Mouse (Mus musculus) limb, embryonic 14.5 days (tissue): ENCODE measurements at regions not wholly inside any gene's neighbourhood (a gene's known extent, or its start where the extent isn't known, plus 50 kb on each side); places are given as distances from the start of the nearest gene placed in this dataset.
A peak's percentile ranks its signal among the peaks of the same experiment; 100 is the strongest.

Source experiments
- ATAC-seq: fragments of 200-750 bp; cut with Nextera tagmentation; 2 replicates; pipeline ENCODE4 v1.8.0; 2017; ENCODE audit warnings: low read depth, moderate number of reproducible peaks, moderate TSS enrichment; ENCODE audit not compliant: low FRiP score
- DNase-seq: peaks from one replicate; pipeline ENCODE4 v3.0.0-alpha.2; 2015; ENCODE audit warnings: low spot score
- H3K27ac ChIP-seq: fragments of 300-500 bp; sonication (generic); replicated peaks from 2 replicates; pipeline ENCODE4 v1.5.1; 2014; ENCODE audit warnings: low read depth, mild to moderate bottlenecking, low read length, moderate library complexity, mixed read lengths
- H3K27me3 ChIP-seq: fragments of 300-500 bp; sonication (generic); 2 replicates; pipeline ENCODE4 v1.6.1; 2014; ENCODE audit warnings: low read length, mixed read lengths; ENCODE audit not compliant: control insufficient read depth, insufficient read depth
- H3K36me3 ChIP-seq: fragments of 300-500 bp; sonication (generic); 2 replicates; pipeline ENCODE4 v1.6.1; 2014; ENCODE audit warnings: mild to moderate bottlenecking, low read length, moderate library complexity, mixed read lengths; ENCODE audit not compliant: control insufficient read depth, insufficient read depth
- H3K4me1 ChIP-seq: fragments of 300-500 bp; sonication (generic); 2 replicates; pipeline ENCODE4 v1.6.1; 2014; ENCODE audit warnings: antibody characterized with exemption, low read length, mixed read lengths; ENCODE audit not compliant: control insufficient read depth, insufficient read depth
- H3K4me2 ChIP-seq: fragments of 300-500 bp; sonication (generic); replicated peaks from 2 replicates; pipeline ENCODE4 v1.6.1; 2014; ENCODE audit warnings: low read depth, mild to moderate bottlenecking, low read length, moderate library complexity; ENCODE audit not compliant: severe bottlenecking
- H3K4me3 ChIP-seq: fragments of 300-500 bp; sonication (generic); replicated peaks from 2 replicates; pipeline ENCODE4 v1.5.1; 2014; ENCODE audit warnings: low read length
- H3K9ac ChIP-seq: fragments of 300-500 bp; sonication (generic); 2 replicates; pipeline ENCODE4 v1.6.1; 2014; ENCODE audit warnings: mild to moderate bottlenecking, low read depth, low read length, moderate library complexity; ENCODE audit not compliant: severe bottlenecking
- H3K9me3 ChIP-seq: fragments of 300-500 bp; sonication (generic); 2 replicates; pipeline ENCODE4 v1.6.1; 2016; ENCODE audit warnings: low read length; ENCODE audit not compliant: control insufficient read depth
- POLR2A ChIP-seq: fragments of 200-500 bp; IDR thresholded peaks from 2 replicates; pipeline ENCODE4 v1.8.0; 2012; ENCODE audit warnings: inconsistent platforms, mild to moderate bottlenecking, moderate library complexity, borderline replicate concordance; ENCODE audit not compliant: insufficient read depth, insufficient read length; ENCODE audit errors: extremely low read depth
- WGBS: fragments of 180-500 bp; shearing (Covaris S2); extraction: QIAGEN DNeasy Blood & Tissue Kit; methylation state at CpG from one replicate; pipeline ENCODE4 v1.1.7; 2014; 5-methylcytosine and 5-hydroxymethylcytosine counted together

DNA sequence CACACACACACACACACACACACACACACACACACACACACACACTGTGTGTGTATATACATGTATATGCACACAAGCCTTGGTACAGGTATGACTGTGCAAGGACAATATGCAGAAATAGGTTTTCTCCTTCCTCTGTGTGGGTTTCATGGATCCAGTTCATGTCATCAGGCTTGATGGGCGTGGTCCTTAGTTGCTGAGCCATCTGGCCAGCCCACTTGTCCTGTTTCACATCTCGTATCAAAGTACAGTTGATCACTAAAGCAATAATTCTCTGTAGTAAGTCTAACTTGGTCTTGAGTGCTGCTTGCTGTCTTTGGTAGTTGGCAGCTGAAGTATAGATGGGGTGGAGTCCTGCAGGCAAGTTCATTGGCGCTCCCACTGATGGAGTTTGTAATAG, 150.1 kb upstream of the Adgrl2 start:
- H3K4me1 ChIP-seq: no peaks in the 10 kb centered on the region
- no peak overlapping the region for H3K4me3 ChIP-seq
- WGBS: 87% methylated on average over 3 of the region's 3 CpGs
- ATAC-seq (no peak), DNase-seq (no peak)
- no peaks in the 10 kb centered on the region for H3K9me3 ChIP-seq
- H3K27ac ChIP-seq: no peak overlapping the region
- no peak for TF ChIP-seq POLR2A
- H3K4me2 ChIP-seq: no peak overlapping the region
- H3K27me3 ChIP-seq: no peaks in the 10 kb centered on the region
- no peaks in the 10 kb centered on the region for H3K36me3 ChIP-seq
- H3K9ac ChIP-seq: no peak overlapping the region

DNA sequence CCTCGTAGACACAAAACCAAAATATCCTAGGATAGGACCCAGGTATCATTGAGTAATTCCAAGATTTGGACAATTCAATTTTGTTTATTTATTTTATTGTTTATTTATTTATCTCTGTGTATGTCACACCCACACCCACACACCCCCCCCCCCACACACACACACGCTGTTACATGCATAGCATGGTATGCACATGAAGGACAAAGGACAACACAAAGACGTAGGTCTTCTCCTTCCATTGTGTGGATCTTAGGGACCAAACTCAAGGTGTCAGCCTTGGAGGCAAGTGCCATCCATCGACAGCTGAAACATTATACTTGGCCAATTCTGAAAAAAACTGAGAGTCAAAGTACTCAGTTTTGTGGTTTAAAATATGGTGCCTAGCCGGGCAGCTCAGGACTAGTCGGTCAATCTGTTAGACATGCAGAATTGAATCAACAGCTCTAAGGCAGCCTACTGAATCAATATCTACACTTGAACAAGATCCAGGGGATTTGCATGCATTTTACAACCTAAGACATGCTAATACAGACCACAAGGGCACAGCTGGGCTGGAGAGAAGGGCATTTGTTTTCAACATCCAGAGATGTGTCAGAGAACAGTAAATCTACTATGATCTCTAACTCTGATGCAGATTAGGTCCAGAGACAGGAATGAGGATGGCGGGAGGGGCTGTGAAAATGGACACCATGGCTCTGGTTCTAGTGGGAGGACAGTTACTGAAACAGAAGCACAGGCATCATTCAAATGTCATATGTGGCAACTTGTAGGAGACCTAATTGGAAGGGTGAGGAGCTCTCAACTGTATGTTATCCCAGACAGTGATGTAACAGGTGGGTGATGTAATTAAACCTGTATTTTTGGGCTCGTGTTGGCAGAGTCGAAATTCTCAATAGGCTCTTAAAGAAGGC, 143.9 kb upstream of the Adgrl2 start:
- WGBS: 84% methylated on average over 9 of the region's 9 CpGs
- DNase-seq (no peak), ATAC-seq (no peak)
- no peak overlapping the region for H3K4me3 ChIP-seq
- H3K4me2 ChIP-seq: no peak overlapping the region
- H3K36me3 ChIP-seq: no peaks in the 10 kb centered on the region
- no peak for TF ChIP-seq POLR2A
- H3K4me1 ChIP-seq: no peaks in the 10 kb centered on the region
- no peak overlapping the region for H3K9ac ChIP-seq
- no peaks in the 10 kb centered on the region for H3K9me3 ChIP-seq
- no peaks in the 10 kb centered on the region for H3K27me3 ChIP-seq
- no peak overlapping the region for H3K27ac ChIP-seq

DNA sequence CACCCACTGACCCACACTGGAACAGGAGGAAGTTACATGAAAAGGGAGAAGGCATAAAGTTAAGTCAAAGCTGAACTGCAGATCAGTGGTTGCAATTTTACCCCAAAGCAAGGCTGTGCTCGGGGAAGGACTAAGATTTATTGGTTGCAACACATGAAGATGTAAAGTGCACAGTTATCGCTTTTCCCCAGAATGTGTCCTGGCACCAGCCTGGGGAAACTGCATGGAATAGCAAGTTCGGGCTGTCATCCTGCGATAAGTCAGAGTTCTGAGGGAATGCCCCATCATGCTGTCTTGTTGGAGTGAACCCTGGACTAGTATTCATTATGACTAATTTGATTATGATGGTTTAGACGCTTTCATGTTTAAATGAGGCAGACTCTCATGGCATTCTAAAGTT, 128.5 kb upstream of the Adgrl2 start:
- H3K9ac ChIP-seq: no peak overlapping the region
- H3K27me3 ChIP-seq: no peaks in the 10 kb centered on the region
- ATAC-seq (no peak), DNase-seq (no peak)
- H3K4me1 ChIP-seq: peaks cover 16% of the 10 kb centered on the region
- H3K36me3 ChIP-seq: no peaks in the 10 kb centered on the region
- no peak for TF ChIP-seq POLR2A
- H3K4me3 ChIP-seq: no peak overlapping the region
- WGBS: 71% methylated on average over 5 of the region's 5 CpGs
- H3K4me2 ChIP-seq: no peak overlapping the region
- H3K27ac ChIP-seq: no peak overlapping the region
- no peaks in the 10 kb centered on the region for H3K9me3 ChIP-seq

DNA sequence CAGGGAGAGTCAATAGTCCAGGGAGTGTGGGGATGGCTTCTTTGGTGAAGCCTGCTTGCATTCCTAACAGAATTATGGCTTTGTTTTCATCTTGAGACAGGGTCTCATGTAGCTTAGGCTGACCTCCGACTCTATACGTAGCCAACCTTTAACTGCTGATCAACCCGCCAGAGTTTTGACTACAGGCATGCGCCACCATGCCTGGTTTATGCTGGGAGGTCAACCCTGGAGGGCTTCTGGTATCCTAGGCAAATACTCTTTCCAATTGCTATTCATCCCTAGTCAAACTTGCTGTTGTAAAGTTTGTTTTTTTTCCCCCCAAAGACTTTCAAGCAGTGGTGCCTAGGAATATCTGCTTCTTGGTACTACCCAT, 127.3 kb upstream of the Adgrl2 start:
- H3K27me3 ChIP-seq: no peaks in the 10 kb centered on the region
- H3K36me3 ChIP-seq: no peaks in the 10 kb centered on the region
- DNase-seq (no peak), ATAC-seq (no peak)
- no peak overlapping the region for H3K9ac ChIP-seq
- 0 out of 2 replicates have a peak overlapping the region, but pooled peaks have one; percentile 40 for H3K27ac ChIP-seq
- no peak for TF ChIP-seq POLR2A
- H3K4me2 ChIP-seq: no peak overlapping the region
- no peaks in the 10 kb centered on the region for H3K9me3 ChIP-seq
- H3K4me3 ChIP-seq: no peak overlapping the region
- H3K4me1 ChIP-seq: peaks cover 16% of the 10 kb centered on the region
- WGBS: 77% methylated on average over 4 of the region's 4 CpGs

DNA sequence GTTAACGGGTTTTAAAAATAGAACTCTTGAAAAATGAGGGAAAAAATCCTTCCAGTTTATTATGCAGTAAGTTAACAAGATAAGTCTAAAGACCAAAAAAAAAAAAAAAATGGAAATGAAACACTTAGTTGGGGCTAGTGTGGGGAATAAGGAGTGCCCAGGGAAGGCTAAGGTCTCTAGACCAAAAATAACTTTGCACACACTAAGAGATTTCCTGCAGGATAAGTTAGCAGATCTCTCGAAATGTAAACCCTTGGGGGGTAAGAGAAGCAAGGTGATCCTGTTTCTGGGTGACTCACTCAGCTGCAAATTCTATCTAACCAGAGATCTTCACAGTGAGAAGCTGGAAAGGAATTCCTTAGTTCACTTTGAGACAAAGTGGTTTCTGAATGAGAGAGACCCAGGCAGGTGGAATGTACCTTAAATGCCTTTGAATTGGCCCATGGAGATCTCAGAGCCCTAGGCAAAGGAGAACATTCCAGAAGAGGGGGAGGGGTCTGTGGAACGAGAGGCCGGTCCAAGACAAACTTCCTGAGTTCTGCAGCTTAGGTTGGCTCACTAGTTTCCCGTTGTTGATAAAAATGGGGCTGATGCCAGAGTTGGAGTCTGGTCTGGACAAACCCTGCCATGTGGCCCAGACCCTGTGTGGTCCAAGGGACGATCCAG, 126.8 kb upstream of the Adgrl2 start:
- no peak for TF ChIP-seq POLR2A
- H3K27ac ChIP-seq: 0 out of 2 replicates have a peak overlapping the region, but pooled peaks have one; percentile 40

More for the DNA sequence above, 126.8 kb upstream of the Adgrl2 start:
- ATAC-seq (peak; percentile 63), DNase-seq (peak; percentile 53)
- Histone ChIP-seq H3K36me3 (no peaks in the 10 kb centered on the region), H3K4me1 (peaks cover 20% of the 10 kb centered on the region), H3K4me3 (no peak overlapping the region), H3K4me2 (no peak overlapping the region), H3K9me3 (no peaks in the 10 kb centered on the region), H3K27me3 (no peaks in the 10 kb centered on the region), H3K9ac (no peak overlapping the region)
- WGBS: 41% methylated on average over 6 of the region's 6 CpGs
